Mouse (Mus musculus) CD4-positive, CD25-positive, alpha-beta regulatory T cell, adult 9 weeks (primary cell): ENCODE results near the gene Gif. TPM values are rescaled to one million over a fixed set of nuclear protein-coding genes. Genes with fewer than 3 reads are reported as not detected.

Experiments used
- polyA plus RNA-seq: library from polyadenylated mRNA; unstranded; fragments of 100-300 nt; shearing (Covaris generic); gene quantifications from one replicate; pipeline ENCODE4 v1.2.1, GENCODE M21; 2017

The Gif gene
- not detected for polyA plus RNA-seq

DNA sequence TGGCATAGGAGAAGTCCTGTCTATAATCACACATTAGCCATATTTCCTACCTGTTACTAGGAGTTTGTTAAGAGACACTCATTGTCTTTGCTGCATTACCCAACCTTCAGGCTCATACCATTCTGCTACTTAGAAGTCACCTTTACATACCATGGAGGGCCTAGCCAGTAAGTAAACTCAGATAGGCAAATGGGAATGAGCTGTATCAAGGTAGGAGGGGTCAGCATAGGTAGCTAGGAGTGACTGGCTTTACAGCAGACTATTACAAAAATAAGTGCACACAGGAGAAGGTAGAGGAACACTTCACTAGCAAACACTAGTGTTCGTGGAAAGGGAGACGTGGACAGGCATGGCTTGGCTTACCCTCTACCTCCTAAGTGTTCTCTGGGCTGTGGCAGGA, at the start of gene Gif:
Gene Gif, plus strand, starts transcription at position 257 of the 400 bp plus-strand sequence.

DNA sequence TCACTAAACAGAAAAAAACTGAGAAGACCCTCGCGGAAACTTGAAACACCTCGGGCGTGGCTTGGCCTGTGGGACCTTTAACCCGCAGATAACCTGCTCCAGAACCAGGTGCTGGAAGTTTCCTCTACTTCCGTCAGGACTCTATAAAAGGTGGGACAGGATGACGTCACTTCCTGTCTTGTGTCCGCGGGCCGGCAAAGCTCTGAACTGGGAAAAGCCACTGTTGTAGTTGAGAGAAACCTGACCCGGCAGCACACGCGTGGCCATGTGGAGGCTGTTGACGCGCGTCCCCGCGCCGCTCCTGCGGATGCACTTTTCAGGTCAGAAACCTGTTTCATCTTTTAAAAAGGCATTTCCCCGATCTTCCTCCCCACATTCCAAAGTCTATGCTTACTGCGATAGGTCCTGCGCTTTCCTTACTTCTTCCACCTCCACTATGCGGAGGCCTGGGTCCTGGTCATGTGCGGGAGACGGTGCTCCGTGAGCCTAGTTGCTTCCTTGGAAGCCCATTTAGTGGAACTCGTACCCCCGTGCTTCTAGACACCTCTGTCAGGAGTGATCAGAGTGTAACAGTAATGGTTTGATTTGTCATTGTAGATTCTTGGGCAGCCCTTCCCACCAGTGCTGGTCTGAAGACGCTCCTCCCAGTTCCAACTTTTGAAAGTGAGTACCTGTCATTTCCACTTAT, 23.0 kb downstream of the Gif start, which contains the start of gene Mrpl16:
Gene Mrpl16, plus strand, starts transcription at position 187 of the 688 bp plus-strand sequence.

Other genes with a start within 250 kb of the Gif start
- gene Ms4a6b, start 231.0 kb upstream of the Gif start, polyA plus RNA-seq, result 1,105 TPM
- 3.6 TPM for gene Ms4a4d, start 210.8 kb upstream of the Gif start, polyA plus RNA-seq
- 11.4 TPM for gene Ms4a6d, start 142.7 kb upstream of the Gif start, polyA plus RNA-seq
- 0.11 TPM for gene Ms4a2, start 123.8 kb upstream of the Gif start, polyA plus RNA-seq
- gene Ms4a3, start 106.7 kb upstream of the Gif start, polyA plus RNA-seq, result not detected
- not detected for gene Oosp2, start 87.0 kb upstream of the Gif start, polyA plus RNA-seq
- 0.53 TPM for gene Oosp1, start 56.4 kb upstream of the Gif start, polyA plus RNA-seq
- gene Oosp3, start 50.5 kb upstream of the Gif start, polyA plus RNA-seq, result not detected
- 50.3 TPM for gene Mrpl16, start 22.8 kb downstream of the Gif start, polyA plus RNA-seq
- 2.5 TPM for gene Stx3, start 71.8 kb downstream of the Gif start, polyA plus RNA-seq
- gene Olfr1417, start 91.7 kb downstream of the Gif start, polyA plus RNA-seq, result not detected
- not detected for gene Olfr1418, start 113.5 kb downstream of the Gif start, polyA plus RNA-seq
- not detected for gene Olfr1419, start 127.6 kb downstream of the Gif start, polyA plus RNA-seq
- gene Olfr1420, start 139.0 kb downstream of the Gif start, polyA plus RNA-seq, result not detected
- gene Patl1, start 164.8 kb downstream of the Gif start, polyA plus RNA-seq, result 19.9 TPM
- gene Osbp, start 218.4 kb downstream of the Gif start, polyA plus RNA-seq, result 3.4 TPM